Mouse (Mus musculus): ENCODE measurements around the gene Rnaseh1. TPM values are rescaled to one million over a fixed set of nuclear protein-coding genes. Genes with fewer than 3 reads are reported as not detected.

Rnaseh1 gene
- polyA plus RNA-seq, 1 experiment, result 18.7 TPM

DNA sequence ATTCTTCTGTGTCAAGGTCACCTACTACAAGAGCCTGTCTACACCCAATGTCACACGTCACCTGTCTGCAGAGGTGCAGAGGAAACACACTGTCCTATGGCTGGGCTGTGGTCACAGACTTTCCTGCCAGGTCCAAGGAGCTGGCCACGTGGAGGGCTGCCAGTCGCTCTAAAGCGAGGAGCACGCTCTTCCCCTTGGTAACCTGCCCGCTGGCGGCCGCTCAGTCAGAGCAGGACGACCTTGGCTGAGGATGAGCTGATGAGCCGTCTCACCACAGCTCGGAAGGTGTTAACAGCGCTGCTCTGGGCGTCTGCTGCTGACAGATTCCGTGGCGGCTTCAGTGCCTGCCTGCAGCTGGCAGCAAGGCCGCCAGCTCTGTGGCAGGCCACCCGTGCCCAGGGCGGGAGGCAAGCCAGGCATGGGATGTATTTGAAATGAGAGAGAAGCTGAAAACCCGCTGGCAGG lies 51.2 kb downstream of the Rnaseh1 start:
- TF ChIP-seq CTCF (IDR thresholded peaks at IDR 0.05; ENCODE audit: extremely low read depth, insufficient read depth, low read length), result no peak
- TF ChIP-seq POLR2A (IDR thresholded peaks at IDR 0.05; ENCODE audit: extremely low read depth, insufficient read depth, low read length), result no peak
- no peak overlapping the region for H3K4me3 ChIP-seq (ENCODE audit: insufficient read depth, low read length)
- peaks cover 13% of the 10 kb centered on the region for H3K4me1 ChIP-seq (ENCODE audit: control insufficient read depth, insufficient read depth, low read length)
- peak overlapping the region; percentile 74 for H3K27ac ChIP-seq (ENCODE audit: insufficient read depth, low read length)

DNA sequence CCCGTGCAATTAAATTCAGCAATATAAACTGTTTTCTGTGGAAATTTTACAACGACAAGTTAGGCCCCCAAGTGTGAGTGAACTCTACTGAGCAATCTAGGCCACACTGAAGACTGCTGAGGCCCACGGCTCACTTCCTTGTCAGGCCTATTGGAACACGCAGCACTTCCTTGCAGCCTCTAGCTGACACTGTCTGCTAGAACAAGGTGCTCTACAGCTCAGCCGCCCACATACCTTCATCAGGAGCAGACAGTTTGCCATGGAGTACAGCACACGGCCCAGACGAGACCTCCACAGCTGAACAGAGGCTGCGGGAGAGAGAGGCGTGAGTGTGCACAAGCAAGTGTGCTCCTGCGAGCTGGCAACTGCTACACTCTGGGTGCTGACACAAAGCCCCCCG lies 51.9 kb downstream of the Rnaseh1 start:
- Histone ChIP-seq H3K4me1 (ENCODE audit: control insufficient read depth, insufficient read depth, low read length) (peaks cover 13% of the 10 kb centered on the region), H3K4me3 (ENCODE audit: insufficient read depth, low read length) (no peak overlapping the region), H3K27ac (ENCODE audit: insufficient read depth, low read length) (peak overlapping the region; percentile 74)
- no peak for TF ChIP-seq CTCF (IDR thresholded peaks at IDR 0.05; ENCODE audit: extremely low read depth, insufficient read depth, low read length)

DNA sequence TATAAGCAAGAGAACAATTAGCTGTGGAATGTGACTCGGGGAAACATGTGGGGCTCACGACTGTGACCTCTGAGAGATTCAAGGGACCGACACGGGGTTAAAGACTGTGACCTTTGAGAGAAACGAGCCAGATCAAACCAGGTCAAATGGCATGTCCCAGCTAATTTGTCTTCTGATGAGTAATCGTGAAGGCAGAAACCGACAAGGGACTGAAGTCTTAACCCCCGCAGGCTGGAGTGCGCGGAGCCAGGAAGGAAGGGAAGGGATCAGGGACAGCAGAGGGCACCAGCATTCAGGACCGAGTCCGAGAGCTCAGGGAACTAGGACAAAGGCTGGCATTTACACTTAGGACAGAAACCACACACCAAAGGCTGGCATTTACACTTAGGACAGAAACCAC lies 55.0 kb downstream of the Rnaseh1 start:
- no peak overlapping the region for H3K27ac ChIP-seq (ENCODE audit: insufficient read depth, low read length)

DNA sequence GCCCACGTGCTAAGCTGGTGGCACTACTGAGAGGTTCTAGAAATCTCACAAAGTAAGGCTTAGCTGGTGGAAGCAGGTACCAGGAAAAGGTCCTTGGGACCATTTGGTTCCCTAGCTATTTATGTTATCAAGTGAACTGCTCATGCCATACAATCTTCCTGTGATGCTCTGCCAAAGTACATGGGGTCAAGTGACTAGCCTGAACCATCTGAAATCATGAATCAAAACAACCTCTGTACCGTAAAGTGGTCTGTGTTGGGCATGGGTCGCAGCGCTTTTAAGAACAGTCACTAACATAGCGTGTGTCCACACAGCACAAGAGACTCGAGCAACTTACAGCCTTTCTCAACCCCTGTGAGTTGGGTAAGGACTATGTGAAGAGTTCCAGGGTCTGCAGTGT lies 55.8 kb downstream of the Rnaseh1 start:
- peaks cover 9% of the 10 kb centered on the region for H3K4me1 ChIP-seq (ENCODE audit: control insufficient read depth, insufficient read depth, low read length)
- no peak overlapping the region for H3K27ac ChIP-seq (ENCODE audit: insufficient read depth, low read length)
- no peak overlapping the region for H3K4me3 ChIP-seq (ENCODE audit: insufficient read depth, low read length)
- no peak for TF ChIP-seq POLR2A (IDR thresholded peaks at IDR 0.05; ENCODE audit: extremely low read depth, insufficient read depth, low read length)
- no peak for TF ChIP-seq CTCF (IDR thresholded peaks at IDR 0.05; ENCODE audit: extremely low read depth, insufficient read depth, low read length)

More for the DNA sequence above, 55.0 kb downstream of the Rnaseh1 start:
- Histone ChIP-seq H3K4me1 (ENCODE audit: control insufficient read depth, insufficient read depth, low read length) (peaks cover 9% of the 10 kb centered on the region), H3K4me3 (ENCODE audit: insufficient read depth, low read length) (no peak overlapping the region)
- 0 out of 2 replicates have a peak, but pooled peaks have one; percentile 15 for TF ChIP-seq CTCF (IDR thresholded peaks at IDR 0.05; ENCODE audit: extremely low read depth, insufficient read depth, low read length)
- no peak for TF ChIP-seq POLR2A (IDR thresholded peaks at IDR 0.05; ENCODE audit: extremely low read depth, insufficient read depth, low read length)

DNA sequence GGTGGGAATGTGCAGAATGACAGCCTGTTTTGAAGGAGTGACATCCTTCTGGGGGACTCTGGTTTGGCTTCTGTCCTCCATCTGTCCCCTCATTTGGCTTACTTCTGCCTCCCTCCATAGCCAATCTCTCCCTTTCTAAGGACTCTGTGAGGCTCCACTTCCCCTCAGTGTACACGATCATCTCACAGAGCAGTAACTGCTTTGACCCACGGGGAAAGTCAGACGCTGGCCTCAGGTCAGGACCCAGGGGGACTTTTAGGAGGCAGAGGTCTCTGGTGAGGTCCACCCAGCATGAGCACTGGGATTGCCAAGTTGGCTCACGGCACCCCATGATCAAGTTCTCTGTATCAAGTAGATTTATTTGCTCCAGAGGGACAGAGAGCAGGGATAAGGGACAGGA lies 58.8 kb downstream of the Rnaseh1 start:
- H3K4me1 ChIP-seq (ENCODE audit: control insufficient read depth, insufficient read depth, low read length), result peaks cover 12% of the 10 kb centered on the region
- no peak for TF ChIP-seq POLR2A (IDR thresholded peaks at IDR 0.05; ENCODE audit: extremely low read depth, insufficient read depth, low read length)
- no peak for TF ChIP-seq CTCF (IDR thresholded peaks at IDR 0.05; ENCODE audit: extremely low read depth, insufficient read depth, low read length)
- no peak overlapping the region for H3K27ac ChIP-seq (ENCODE audit: insufficient read depth, low read length)
- H3K4me3 ChIP-seq (ENCODE audit: insufficient read depth, low read length), result no peak overlapping the region

Other genes starting within 250 kb of the Rnaseh1 start
- gene Dcdc2c, start 97.2 kb upstream of the Rnaseh1 start, polyA plus RNA-seq (2012; rRNA removed), result 0.68 and 0.77 TPM in 2 replicates
- gene Allc, start 67.1 kb upstream of the Rnaseh1 start, polyA plus RNA-seq (2012; rRNA removed), result 0.46 and 0.66 TPM in 2 replicates
- 0.98 and 1.1 TPM in 2 replicates for gene Colec11, start 26.2 kb upstream of the Rnaseh1 start, polyA plus RNA-seq (2012; rRNA removed)
- gene Rps7, start 13.6 kb upstream of the Rnaseh1 start, polyA plus RNA-seq (2012; rRNA removed), result 368 and 372 TPM in 2 replicates
- gene Adi1, start 25.6 kb downstream of the Rnaseh1 start, polyA plus RNA-seq (2012; rRNA removed), result 40.7 and 41.7 TPM in 2 replicates
- 59.7 TPM in 2 replicates for gene Trappc12, start 100.9 kb downstream of the Rnaseh1 start, polyA plus RNA-seq (2012; rRNA removed)
- 60.0 and 60.1 TPM in 2 replicates for gene Eipr1, start 102.2 kb downstream of the Rnaseh1 start, polyA plus RNA-seq (2012; rRNA removed)

Data from cortical plate, adult 2 months (tissue).